Mouse (Mus musculus) midbrain, embryonic 16.5 days (tissue): Measurements from ENCODE around the gene Nudt17. TPM values are rescaled to one million over a fixed set of nuclear protein-coding genes. Genes with fewer than 3 reads are reported as not detected.

Experiments used
- ATAC-seq: fragments of 200-750 bp; cut with Nextera tagmentation; 2 replicates; pipeline ENCODE4 v1.8.0; 2017; ENCODE audit warnings: moderate TSS enrichment
- H3K27ac ChIP-seq: fragments of 300-500 bp; sonication (generic); 2 replicates; pipeline ENCODE4 v1.5.1; 2014; ENCODE audit warnings: mild to moderate bottlenecking, low read length, mixed read lengths
- H3K27me3 ChIP-seq: fragments of 300-500 bp; sonication (generic); 2 replicates; pipeline ENCODE4 v1.6.1; 2014; ENCODE audit warnings: low read depth, low read length, mixed read lengths; ENCODE audit not compliant: control insufficient read depth, insufficient read depth
- H3K36me3 ChIP-seq: fragments of 300-500 bp; sonication (generic); 2 replicates; pipeline ENCODE4 v1.6.1; 2014; ENCODE audit warnings: mild to moderate bottlenecking, low read length, moderate library complexity, mixed read lengths; ENCODE audit not compliant: control insufficient read depth, insufficient read depth
- H3K4me1 ChIP-seq: fragments of 300-500 bp; sonication (generic); 2 replicates; pipeline ENCODE4 v1.6.1; 2014; ENCODE audit warnings: mild to moderate bottlenecking, low read length, mixed read lengths; ENCODE audit not compliant: control insufficient read depth, insufficient read depth
- H3K4me2 ChIP-seq: fragments of 300-500 bp; sonication (generic); 2 replicates; pipeline ENCODE4 v1.6.1; 2014; ENCODE audit warnings: mild to moderate bottlenecking, low read length, mixed read lengths
- H3K4me3 ChIP-seq: fragments of 300-500 bp; sonication (generic); 2 replicates; pipeline ENCODE4 v1.5.1; 2014; ENCODE audit warnings: low read depth, mild to moderate bottlenecking, low read length, moderate library complexity, mixed read lengths
- H3K9ac ChIP-seq: fragments of 300-500 bp; sonication (generic); 2 replicates; pipeline ENCODE4 v1.6.1; 2014; ENCODE audit warnings: low read depth, low read length, mixed read lengths
- H3K9me3 ChIP-seq: fragments of 300-500 bp; sonication (generic); replicated peaks from 2 replicates; pipeline ENCODE4 v1.6.1; 2014; ENCODE audit warnings: mild to moderate bottlenecking, low read length, mixed read lengths; ENCODE audit not compliant: control insufficient read depth, poor library complexity, severe bottlenecking
- WGBS: fragments of 180-500 bp; shearing (Covaris S2); extraction: QIAGEN DNeasy Blood & Tissue Kit; methylation state at CpG from one replicate; pipeline ENCODE4 v1.1.7; 2014; 5-methylcytosine and 5-hydroxymethylcytosine counted together
- polyA plus RNA-seq: library from polyadenylated mRNA; unstranded; fragments of >200 nt; fragmentation: Nextera tagmentation; extraction: Ambion mirVana; gene quantifications from 2 replicates; pipeline ENCODE4 v1.2.1, GENCODE M21; 2015

Nudt17 gene
- polyA plus RNA-seq, 1 experiment from 2014 or later: 17.2 TPM

- Histone ChIP-seq H3K4me2 (no peak overlapping the region), H3K9ac (no peak overlapping the region), H3K27ac (no peak overlapping the region), H3K36me3 (peaks cover 33% of the 10 kb centered on the region), H3K4me1 (no peaks in the 10 kb centered on the region), H3K4me3 (no peak overlapping the region), H3K9me3 (no peaks in the 10 kb centered on the region), H3K27me3 (no peaks in the 10 kb centered on the region)
- WGBS: 95% methylated on average over 5 of the region's 5 CpGs
- ATAC-seq: no peak
Measured at GRCm38 (mm10) chr3:96714286-96714685, 5.9 kb upstream of the Nudt17 start.

- peak; percentile 27; the same call in 1 of the 2 replicates for ATAC-seq
- Histone ChIP-seq H3K4me3 (peak overlapping the region; percentile 45), H3K4me2 (peak overlapping the region; percentile 74), H3K4me1 (peaks cover 2% of the 10 kb centered on the region; the same call in 1 of the 2 replicates), H3K9ac (peak overlapping the region; percentile 71), H3K9me3 (no peaks in the 10 kb centered on the region), H3K27me3 (no peaks in the 10 kb centered on the region), H3K27ac (no peak overlapping the region), H3K36me3 (peaks cover 23% of the 10 kb centered on the region)
- 47% methylated on average over 2 of the region's 2 CpGs for WGBS
Measured at GRCm38 (mm10) chr3:96708684-96709064, 312 bp upstream of the Nudt17 start.

GRCm38 (mm10) chr3:96706984-96707383 is 1.4 kb downstream of the Nudt17 start:
- H3K4me1 ChIP-seq: peaks cover 2% of the 10 kb centered on the region; the same call in 1 of the 2 replicates
- ATAC-seq: no peak
- no peak overlapping the region for H3K4me3 ChIP-seq
- no peak overlapping the region for H3K27ac ChIP-seq
- no peaks in the 10 kb centered on the region for H3K9me3 ChIP-seq
- no peak overlapping the region for H3K9ac ChIP-seq
- 78% methylated on average over 7 of the region's 7 CpGs for WGBS
- H3K27me3 ChIP-seq: no peaks in the 10 kb centered on the region
- H3K36me3 ChIP-seq: peaks cover 13% of the 10 kb centered on the region
- H3K4me2 ChIP-seq: no peak overlapping the region

- Histone ChIP-seq H3K9me3 (no peaks in the 10 kb centered on the region), H3K27ac (no peak overlapping the region), H3K27me3 (no peaks in the 10 kb centered on the region), H3K4me3 (no peak overlapping the region), H3K9ac (no peak overlapping the region), H3K4me1 (peaks cover 2% of the 10 kb centered on the region; the same call in 1 of the 2 replicates), H3K36me3 (peaks cover 11% of the 10 kb centered on the region), H3K4me2 (no peak overlapping the region)
- ATAC-seq: no peak
- WGBS: 95% methylated on average over 11 of the region's 11 CpGs
Measured at GRCm38 (mm10) chr3:96706217-96706616, 2.1 kb downstream of the Nudt17 start.

- no peak overlapping the region for H3K4me2 ChIP-seq
- WGBS: 67% methylated on average over 11 of the region's 11 CpGs
- no peak overlapping the region for H3K4me3 ChIP-seq
- peaks cover 2% of the 10 kb centered on the region; the same call in 1 of the 2 replicates for H3K4me1 ChIP-seq
- H3K9me3 ChIP-seq: no peaks in the 10 kb centered on the region
- no peak overlapping the region for H3K27ac ChIP-seq
- no peak for ATAC-seq
- H3K9ac ChIP-seq: no peak overlapping the region
- peaks cover 6% of the 10 kb centered on the region for H3K36me3 ChIP-seq
- no peaks in the 10 kb centered on the region for H3K27me3 ChIP-seq
Measured at GRCm38 (mm10) chr3:96704778-96705177, 3.6 kb downstream of the Nudt17 start.

GRCm38 (mm10) chr3:96701003-96701402 is 7.4 kb downstream of the Nudt17 start:
- no peak for ATAC-seq
- H3K27me3 ChIP-seq: no peaks in the 10 kb centered on the region
- H3K4me1 ChIP-seq: peaks cover 6% of the 10 kb centered on the region
- no peak overlapping the region for H3K27ac ChIP-seq
- no peak overlapping the region for H3K4me3 ChIP-seq
- WGBS: 87% methylated on average over 4 of the region's 4 CpGs
- no peaks in the 10 kb centered on the region for H3K9me3 ChIP-seq
- H3K9ac ChIP-seq: no peak overlapping the region
- H3K36me3 ChIP-seq: peaks cover 6% of the 10 kb centered on the region
- H3K4me2 ChIP-seq: no peak overlapping the region

- no peak for ATAC-seq
- peaks cover 9% of the 10 kb centered on the region for H3K4me1 ChIP-seq
- H3K9ac ChIP-seq: no peak overlapping the region
- H3K4me3 ChIP-seq: no peak overlapping the region
- no peak overlapping the region for H3K4me2 ChIP-seq
- no peaks in the 10 kb centered on the region for H3K27me3 ChIP-seq
- H3K9me3 ChIP-seq: no peaks in the 10 kb centered on the region
- H3K36me3 ChIP-seq: peaks cover 6% of the 10 kb centered on the region
- 51% methylated on average over 7 of the region's 7 CpGs for WGBS
- no peak overlapping the region for H3K27ac ChIP-seq
Measured at GRCm38 (mm10) chr3:96700376-96700775, 8.0 kb downstream of the Nudt17 start.

- no peak for ATAC-seq
- Histone ChIP-seq H3K27ac (no peak overlapping the region), H3K4me3 (no peak overlapping the region), H3K9ac (no peak overlapping the region), H3K4me2 (no peak overlapping the region), H3K36me3 (peaks cover 2% of the 10 kb centered on the region; the same call in 1 of the 2 replicates), H3K4me1 (peaks cover 9% of the 10 kb centered on the region), H3K27me3 (no peaks in the 10 kb centered on the region), H3K9me3 (no peaks in the 10 kb centered on the region)
- 52% methylated on average over 19 of the region's 19 CpGs for WGBS
Measured at GRCm38 (mm10) chr3:96698993-96699690, 9.2 kb downstream of the Nudt17 start.
